Mouse (Mus musculus): ENCODE measurements around the gene Gm10643. TPM values are rescaled to one million over a fixed set of nuclear protein-coding genes. Genes with fewer than 3 reads are reported as not detected.

Gene Gm10643
- 3.7 TPM for polyA plus RNA-seq (2015; fragmentation: Illumina TruSeq; extraction: RNeasy Lipid Tissue Mini Kit (QIAGEN cat#74804); ENCODE audit: low read depth, low replicate concordance)

DNA sequence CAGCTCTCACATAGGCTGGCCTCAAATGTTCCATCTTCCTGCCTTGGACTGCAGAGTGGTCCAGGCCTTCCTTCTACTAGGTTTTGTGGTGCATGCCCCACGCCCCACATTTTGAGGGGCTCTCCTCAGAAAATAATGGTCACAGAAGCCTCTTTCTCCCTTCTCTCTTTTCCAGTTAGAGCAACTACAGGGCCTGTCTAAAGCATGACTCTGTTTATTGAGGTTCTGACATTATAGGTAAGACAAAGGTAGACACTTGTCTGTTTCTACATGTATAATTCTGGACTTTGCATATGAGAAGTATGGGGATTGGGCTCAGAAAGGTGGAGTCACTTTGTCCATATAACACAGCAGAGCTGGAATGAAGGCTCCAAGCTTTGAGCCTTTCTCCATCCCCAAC lies at the start of gene Gm10643:
Gm10643 (minus strand) TSS at position 101 of the 400 bp plus-strand sequence.

DNA sequence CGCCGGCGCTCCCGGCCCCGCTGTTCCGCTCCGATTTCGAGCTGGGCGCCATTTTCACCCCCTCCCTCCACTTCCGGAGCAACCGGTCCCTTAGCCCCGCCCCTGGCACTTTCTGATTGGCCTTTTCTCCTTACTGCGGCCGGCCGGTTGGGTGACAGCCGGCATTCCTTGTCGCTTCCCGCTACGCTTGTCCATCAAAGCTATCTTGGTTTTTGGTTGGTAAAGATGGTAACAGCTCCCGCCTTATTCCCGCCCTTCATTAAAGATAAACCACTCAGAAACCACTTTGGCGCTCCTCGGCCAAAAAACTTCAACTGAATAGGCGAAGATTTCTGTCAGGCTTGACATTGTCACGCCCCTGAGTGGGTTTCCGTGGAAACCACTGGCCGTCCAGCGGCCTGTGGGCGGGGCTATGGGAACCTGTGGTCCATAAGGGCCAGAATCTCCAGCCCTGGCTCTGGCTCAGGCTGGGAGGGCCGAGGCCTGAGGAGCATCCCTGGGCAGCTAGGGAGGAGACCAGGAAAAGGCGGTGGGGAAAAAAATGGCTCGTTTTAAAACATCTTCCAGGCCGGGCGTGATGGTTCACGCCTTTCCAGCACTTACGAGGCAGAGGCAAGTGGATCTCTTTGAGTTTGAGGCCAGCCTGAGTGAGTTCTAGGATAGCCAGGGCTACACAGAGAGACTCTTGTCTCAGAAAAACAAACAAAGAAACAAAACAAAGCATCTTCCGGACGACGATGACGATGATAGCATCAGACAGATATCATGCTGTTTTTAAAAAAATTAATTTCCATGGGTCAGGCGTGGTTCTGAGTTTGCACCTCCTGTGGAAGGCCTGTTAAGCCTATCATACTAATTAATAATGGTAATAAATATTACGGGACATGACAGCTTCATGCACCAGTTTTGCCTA lies 40.0 kb upstream of the Gm10643 start, which contains the start of gene Dcaf15:
Dcaf15 (minus strand) TSS at position 72 of the 913 bp plus-strand sequence.

DNA sequence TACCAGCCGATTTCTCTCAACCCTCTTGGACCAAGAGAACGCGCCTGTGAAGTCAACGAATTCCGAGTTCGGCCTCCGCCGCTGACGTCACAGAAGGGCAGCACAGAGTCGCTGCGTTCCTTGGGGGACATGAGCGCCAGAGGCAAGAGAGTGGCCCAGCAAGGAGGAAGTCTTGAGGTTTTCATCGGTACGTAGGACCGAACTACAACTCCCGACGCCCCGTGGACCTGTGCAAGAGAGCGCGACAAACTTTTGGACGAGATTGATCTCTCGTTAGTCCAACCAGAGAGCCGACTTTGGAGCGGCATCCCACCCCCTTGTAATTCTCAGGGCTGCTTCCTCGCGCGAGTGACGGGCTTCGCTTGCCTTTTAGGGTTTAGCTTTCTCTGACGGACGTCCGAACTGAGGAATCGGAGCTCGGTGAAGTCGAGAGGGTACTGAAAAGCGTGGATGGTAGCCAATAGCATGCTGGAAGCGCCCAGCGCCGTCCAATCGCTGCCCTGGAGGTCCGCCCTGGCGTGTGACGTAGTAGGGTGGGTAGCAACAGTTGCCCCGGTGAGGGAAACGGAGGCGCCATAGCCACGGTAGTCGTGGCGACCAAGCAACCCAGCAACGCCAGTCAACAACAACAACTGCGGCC lies 1.5 kb upstream of the Gm10643 start, which contains the start of gene Rfx1:
Rfx1 (plus strand) TSS at position 544 of the 640 bp plus-strand sequence.

DNA sequence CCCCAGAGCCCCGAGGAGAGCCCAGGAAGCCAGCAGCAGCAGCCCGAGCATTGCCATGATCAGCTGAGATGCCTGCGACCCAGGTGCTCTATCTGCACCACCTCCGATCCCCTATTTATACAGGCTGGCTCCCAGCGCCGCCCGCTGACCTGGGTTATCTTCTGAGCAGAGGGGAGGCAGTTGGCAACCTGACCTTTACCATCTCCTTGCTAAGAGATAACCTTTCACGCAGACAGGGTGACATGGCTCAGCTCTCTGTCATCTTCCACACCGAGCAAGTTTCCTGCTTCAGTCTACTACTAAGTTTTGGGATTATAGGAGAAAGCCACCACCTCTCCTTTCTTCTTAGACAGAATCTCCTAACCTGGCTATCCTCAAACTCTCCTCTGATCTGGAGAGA lies 20.0 kb downstream of the Gm10643 start, which contains the start of gene Rln3:
Rln3 (minus strand) TSS at position 101 of the 400 bp plus-strand sequence.

GRCm38 (mm10) chr8:84042066-84042947 lies 22.6 kb downstream of the Gm10643 start, which contains the start of gene Il27ra:
TSS of gene Il27ra (minus strand) at chr8:84042589.

DNA sequence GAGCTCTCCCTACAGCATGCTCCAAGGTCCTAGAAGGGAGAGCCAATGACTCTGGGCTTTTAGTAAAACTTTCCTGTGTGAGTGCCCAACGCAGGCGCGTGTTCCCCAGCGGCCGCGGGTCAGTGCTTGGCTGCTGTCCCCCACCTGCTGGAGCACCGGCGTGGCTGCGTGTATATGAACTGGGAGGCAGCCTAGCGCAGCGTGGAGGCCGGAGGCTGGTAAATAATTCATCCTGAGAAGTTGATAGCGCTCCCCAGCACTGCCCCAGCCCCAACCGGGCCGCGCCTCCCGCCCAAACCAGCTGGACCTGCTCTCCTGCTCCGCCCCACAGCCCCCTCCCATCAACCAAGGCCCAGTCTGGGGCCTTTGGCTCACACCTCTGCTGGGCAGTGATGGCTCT lies 43.8 kb downstream of the Gm10643 start, which contains the start of gene Palm3:
Palm3 (plus strand) TSS at position 376 of the 400 bp plus-strand sequence.

Other genes with a start within 250 kb of the Gm10643 start
- gene Adgrl1, start 165.0 kb downstream of the Gm10643 start, polyA plus RNA-seq (2015; fragmentation: Illumina TruSeq; extraction: RNeasy Lipid Tissue Mini Kit (QIAGEN cat#74804); ENCODE audit: low read depth, low replicate concordance), result 144 TPM
- 0.31 TPM for gene Gm10644, start 109.9 kb downstream of the Gm10643 start, polyA plus RNA-seq (2015; fragmentation: Illumina TruSeq; extraction: RNeasy Lipid Tissue Mini Kit (QIAGEN cat#74804); ENCODE audit: low read depth, low replicate concordance)
- gene Asf1b, start 109.6 kb downstream of the Gm10643 start, polyA plus RNA-seq (2015; fragmentation: Illumina TruSeq; extraction: RNeasy Lipid Tissue Mini Kit (QIAGEN cat#74804); ENCODE audit: low read depth, low replicate concordance), result 0.83 TPM
- 188 TPM for gene Prkaca, start 92.1 kb downstream of the Gm10643 start, polyA plus RNA-seq (2015; fragmentation: Illumina TruSeq; extraction: RNeasy Lipid Tissue Mini Kit (QIAGEN cat#74804); ENCODE audit: low read depth, low replicate concordance)
- 36.5 TPM for gene Samd1, start 67.5 kb downstream of the Gm10643 start, polyA plus RNA-seq (2015; fragmentation: Illumina TruSeq; extraction: RNeasy Lipid Tissue Mini Kit (QIAGEN cat#74804); ENCODE audit: low read depth, low replicate concordance)
- not detected for gene 1700067K01Rik, start 63.6 kb downstream of the Gm10643 start, polyA plus RNA-seq (2015; fragmentation: Illumina TruSeq; extraction: RNeasy Lipid Tissue Mini Kit (QIAGEN cat#74804); ENCODE audit: low read depth, low replicate concordance)
- gene 2210011C24Rik, start 53.0 kb downstream of the Gm10643 start, polyA plus RNA-seq (2015; fragmentation: Illumina TruSeq; extraction: RNeasy Lipid Tissue Mini Kit (QIAGEN cat#74804); ENCODE audit: low read depth, low replicate concordance), result 2.7 TPM
- gene Palm3, start 43.7 kb downstream of the Gm10643 start, polyA plus RNA-seq (2015; fragmentation: Illumina TruSeq; extraction: RNeasy Lipid Tissue Mini Kit (QIAGEN cat#74804); ENCODE audit: low read depth, low replicate concordance), result 1.6 TPM
- gene Il27ra, start 22.5 kb downstream of the Gm10643 start, polyA plus RNA-seq (2015; fragmentation: Illumina TruSeq; extraction: RNeasy Lipid Tissue Mini Kit (QIAGEN cat#74804); ENCODE audit: low read depth, low replicate concordance), result not detected
- 3.0 TPM for gene Rln3, start 20.1 kb downstream of the Gm10643 start, polyA plus RNA-seq (2015; fragmentation: Illumina TruSeq; extraction: RNeasy Lipid Tissue Mini Kit (QIAGEN cat#74804); ENCODE audit: low read depth, low replicate concordance)
- gene Rfx1, start 1.7 kb upstream of the Gm10643 start, polyA plus RNA-seq (2015; fragmentation: Illumina TruSeq; extraction: RNeasy Lipid Tissue Mini Kit (QIAGEN cat#74804); ENCODE audit: low read depth, low replicate concordance), result 13.1 TPM
- 18.4 TPM for gene Dcaf15, start 39.6 kb upstream of the Gm10643 start, polyA plus RNA-seq (2015; fragmentation: Illumina TruSeq; extraction: RNeasy Lipid Tissue Mini Kit (QIAGEN cat#74804); ENCODE audit: low read depth, low replicate concordance)
- not detected for gene Podnl1, start 60.9 kb upstream of the Gm10643 start, polyA plus RNA-seq (2015; fragmentation: Illumina TruSeq; extraction: RNeasy Lipid Tissue Mini Kit (QIAGEN cat#74804); ENCODE audit: low read depth, low replicate concordance)
- 29.2 TPM for gene Cc2d1a, start 82.8 kb upstream of the Gm10643 start, polyA plus RNA-seq (2015; fragmentation: Illumina TruSeq; extraction: RNeasy Lipid Tissue Mini Kit (QIAGEN cat#74804); ENCODE audit: low read depth, low replicate concordance)
- 2.5 TPM for gene 4930432K21Rik, start 82.9 kb upstream of the Gm10643 start, polyA plus RNA-seq (2015; fragmentation: Illumina TruSeq; extraction: RNeasy Lipid Tissue Mini Kit (QIAGEN cat#74804); ENCODE audit: low read depth, low replicate concordance)
- not detected for gene Nanos3, start 120.1 kb upstream of the Gm10643 start, polyA plus RNA-seq (2015; fragmentation: Illumina TruSeq; extraction: RNeasy Lipid Tissue Mini Kit (QIAGEN cat#74804); ENCODE audit: low read depth, low replicate concordance)
- gene Zswim4, start 171.9 kb upstream of the Gm10643 start, polyA plus RNA-seq (2015; fragmentation: Illumina TruSeq; extraction: RNeasy Lipid Tissue Mini Kit (QIAGEN cat#74804); ENCODE audit: low read depth, low replicate concordance), result 9.6 TPM
- 197 TPM for gene D8Ertd738e, start 184.6 kb upstream of the Gm10643 start, polyA plus RNA-seq (2015; fragmentation: Illumina TruSeq; extraction: RNeasy Lipid Tissue Mini Kit (QIAGEN cat#74804); ENCODE audit: low read depth, low replicate concordance)
- 13.7 TPM for gene Mri1, start 192.2 kb upstream of the Gm10643 start, polyA plus RNA-seq (2015; fragmentation: Illumina TruSeq; extraction: RNeasy Lipid Tissue Mini Kit (QIAGEN cat#74804); ENCODE audit: low read depth, low replicate concordance)
- 25.7 TPM for gene Ccdc130, start 205.2 kb upstream of the Gm10643 start, polyA plus RNA-seq (2015; fragmentation: Illumina TruSeq; extraction: RNeasy Lipid Tissue Mini Kit (QIAGEN cat#74804); ENCODE audit: low read depth, low replicate concordance)

Data from brain, adult 10 weeks (tissue).